Mouse (Mus musculus): ENCODE results near the gene Rab31.

GRCm38 (mm10) chr17:65692276-65692675 lies 80.3 kb downstream of the Rab31 start:
- TF ChIP-seq CTCF (IDR thresholded peaks at IDR 0.05; ENCODE audit: low read depth) (no peak), EP300 (optimal IDR thresholded peaks at IDR 0.05) (no peak)

Measured in stomach, postnatal 0 days (tissue).